Mouse (Mus musculus) heart, adult 2 months (tissue): Measurements from ENCODE around the gene Rab14.

Experiments used
- CTCF ChIP-seq: fragments of 200-600 bp; IDR thresholded peaks from 2 replicates; pipeline ENCODE4 v1.8.1; 2022; ENCODE audit warnings: antibody characterized with exemption, mild to moderate bottlenecking, moderate library complexity
- EP300 ChIP-seq: fragments of 200-500 bp; IDR thresholded peaks from 2 replicates; pipeline ENCODE4 v1.6.1; 2011; ENCODE audit warnings: low read depth, low read length, control low read depth; ENCODE audit not compliant: insufficient read depth

DNA sequence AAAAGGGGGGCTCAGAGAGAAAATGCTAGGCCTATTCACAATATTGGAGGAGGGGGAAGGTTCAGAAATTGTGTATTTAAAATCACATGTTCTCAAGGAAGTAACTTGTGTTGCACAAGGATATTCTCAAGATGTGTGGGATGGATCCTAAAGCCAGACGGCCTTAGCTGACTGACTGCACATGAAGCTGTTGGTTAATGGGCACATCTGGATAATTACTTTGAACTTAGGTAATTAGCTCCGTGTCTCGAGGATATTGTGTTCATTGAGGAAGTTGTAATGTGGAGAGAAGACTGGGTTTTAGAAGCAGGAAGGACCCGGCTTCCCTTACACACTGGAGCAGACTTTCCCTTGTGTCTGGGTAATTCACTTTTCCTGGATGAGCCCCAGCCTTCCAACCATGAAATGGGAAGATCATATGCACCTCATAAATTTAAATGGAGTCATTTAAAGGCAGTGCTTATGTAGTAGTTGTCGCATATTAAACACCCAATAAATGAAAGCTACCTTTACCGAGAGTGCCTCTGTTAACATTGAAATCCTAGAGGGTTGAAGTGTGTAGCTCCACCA is 22.0 kb upstream of the Rab14 start:
- TF ChIP-seq EP300, result no peak
- TF ChIP-seq CTCF, result no peak
